Mouse (Mus musculus) brain, embryonic 18.5 days (tissue): ENCODE data around the gene Nudt8.
"Not testable (repeated sequence)": the region's sequence is repeated elsewhere in the genome, so short reads cannot be mapped to it uniquely, and the experiment has no call there.

Source experiments
- DNase-seq: peaks from one replicate; pipeline ENCODE4 v3.0.0-alpha.2; 2012; ENCODE audit warnings: low read depth, low spot score

The Nudt8 gene

DNA sequence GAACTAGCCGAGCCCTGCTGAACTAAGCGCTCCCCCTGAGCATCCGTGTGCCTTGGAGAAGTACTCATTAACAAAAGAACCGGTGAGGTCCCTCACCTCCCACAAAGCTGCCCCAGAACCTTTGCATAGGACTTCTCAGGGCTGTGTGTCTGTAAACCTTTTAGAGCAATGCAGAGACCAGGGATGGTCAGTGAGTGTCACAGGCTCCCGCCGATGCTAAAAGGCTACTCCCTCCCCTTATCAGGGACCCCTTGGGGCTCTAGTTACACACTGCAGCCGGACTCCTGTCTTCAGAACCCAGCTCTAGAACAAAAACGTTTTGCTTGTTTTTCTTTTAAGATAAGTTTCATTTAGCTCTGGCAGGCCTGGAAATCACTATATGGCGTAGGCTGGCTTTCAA, 12.7 kb downstream of the Nudt8 start:
- no peak for DNase-seq

DNA sequence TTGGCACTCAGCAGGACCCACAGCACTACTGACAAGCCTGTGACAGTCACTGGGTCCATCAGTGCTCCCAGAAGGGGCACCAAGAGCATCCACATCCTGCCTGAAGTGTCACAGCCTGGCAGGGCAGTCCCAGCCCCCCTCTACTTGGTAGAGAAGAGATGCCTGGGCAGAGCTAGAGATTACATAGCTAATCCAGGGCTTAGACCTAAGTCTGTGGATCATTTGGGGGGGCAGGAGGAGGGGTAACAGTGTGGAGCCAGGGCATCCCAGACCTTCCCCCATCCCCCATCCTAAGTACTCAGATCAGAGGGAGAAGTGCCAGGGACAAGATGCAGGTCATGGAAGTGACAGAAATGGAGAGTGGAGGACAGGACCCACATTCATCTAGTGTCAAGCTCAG, 14.4 kb downstream of the Nudt8 start:
- DNase-seq, result no peak

DNA sequence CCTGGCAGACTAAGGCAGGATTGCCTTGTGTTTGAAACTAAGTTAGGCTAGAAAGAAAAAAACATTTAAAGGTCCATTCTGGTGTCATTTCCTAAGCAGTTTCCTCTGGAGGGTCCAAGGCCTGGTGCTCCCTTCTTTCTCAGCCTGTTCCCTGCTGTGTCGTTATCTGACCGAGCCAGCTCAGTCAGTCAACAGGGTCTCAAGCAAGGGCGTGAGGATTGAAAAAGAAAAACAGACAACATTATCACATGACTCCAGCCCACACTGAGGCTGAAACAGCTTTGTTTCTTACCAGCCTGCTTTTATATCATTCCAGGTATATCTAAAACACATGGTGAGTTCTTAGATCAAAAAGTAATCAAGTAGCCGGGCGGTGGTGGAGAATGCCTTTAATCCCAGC, 15.3 kb downstream of the Nudt8 start:
- no peak for DNase-seq

DNA sequence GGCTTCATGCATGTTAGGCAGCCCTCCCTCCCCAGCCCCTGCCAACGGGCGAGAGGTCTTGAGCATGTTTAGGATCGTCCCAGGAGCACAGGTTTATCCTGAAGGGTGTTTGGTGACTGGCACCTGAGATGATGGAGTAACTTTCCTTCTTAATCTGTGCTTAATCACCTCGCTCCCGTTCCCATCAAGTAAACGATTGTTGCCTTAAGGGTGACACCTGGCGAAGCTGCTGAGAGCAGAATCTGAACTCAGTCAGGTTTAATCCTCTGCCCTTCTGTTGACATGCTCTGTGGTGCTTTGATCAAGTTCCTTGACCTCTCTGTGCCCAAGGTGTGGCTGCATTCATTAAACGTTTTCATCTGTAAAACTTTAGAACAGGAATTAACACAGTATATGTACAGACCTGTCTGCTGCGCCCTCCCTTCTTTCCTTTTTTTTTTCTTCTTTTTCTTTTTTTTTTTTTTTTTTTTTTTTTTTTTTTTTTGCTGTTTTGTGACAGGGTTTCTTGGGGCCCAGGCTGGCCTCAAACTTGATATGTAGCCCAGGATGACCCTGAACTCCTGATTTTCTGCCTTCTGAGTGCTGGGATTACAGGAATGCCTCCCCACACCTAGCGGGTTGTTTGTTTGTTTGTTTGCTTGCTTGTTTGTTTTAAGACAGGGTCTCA, 17.7 kb downstream of the Nudt8 start:
- no peak for DNase-seq

DNA sequence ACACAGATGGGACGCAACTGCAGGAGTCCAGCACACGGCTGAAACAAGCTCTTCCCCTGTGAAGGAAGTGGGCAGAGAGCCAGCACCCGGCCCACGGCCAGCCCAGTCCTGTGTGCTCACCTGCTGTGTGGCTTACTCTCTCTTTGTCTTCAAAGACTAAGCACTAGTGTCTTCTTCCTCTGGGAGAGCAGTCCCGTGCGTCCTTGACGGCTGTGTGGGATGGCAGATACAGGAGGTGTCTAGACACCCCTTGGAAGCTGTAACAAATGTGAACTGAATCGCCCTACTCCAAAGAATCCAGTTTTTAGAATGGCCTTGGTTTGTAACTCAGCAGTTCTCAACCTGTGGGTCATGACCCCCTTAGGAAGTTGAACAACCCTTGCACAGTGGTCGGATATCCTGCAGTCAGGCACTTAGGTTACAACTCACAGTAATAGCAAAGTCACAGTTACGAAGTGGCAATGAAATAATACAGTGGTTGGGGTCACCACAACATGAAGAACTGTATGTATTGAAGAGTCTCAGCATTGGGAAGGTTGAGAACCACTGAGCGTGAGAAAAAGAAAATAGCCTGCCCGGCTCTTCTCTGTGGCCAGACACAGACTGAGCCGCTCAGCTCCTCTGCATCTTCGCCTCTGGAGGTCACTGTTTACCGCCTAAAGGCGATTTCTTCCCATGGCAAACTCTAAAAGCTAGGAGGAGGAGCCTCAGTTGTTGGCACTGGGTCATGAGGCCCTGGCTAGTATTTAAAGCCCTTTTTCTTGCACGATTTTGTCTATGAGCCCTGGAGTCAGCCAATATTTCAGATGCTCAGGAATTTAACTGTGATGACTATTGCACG, 18.6 kb downstream of the Nudt8 start:
- peak; percentile 46 for DNase-seq

DNA sequence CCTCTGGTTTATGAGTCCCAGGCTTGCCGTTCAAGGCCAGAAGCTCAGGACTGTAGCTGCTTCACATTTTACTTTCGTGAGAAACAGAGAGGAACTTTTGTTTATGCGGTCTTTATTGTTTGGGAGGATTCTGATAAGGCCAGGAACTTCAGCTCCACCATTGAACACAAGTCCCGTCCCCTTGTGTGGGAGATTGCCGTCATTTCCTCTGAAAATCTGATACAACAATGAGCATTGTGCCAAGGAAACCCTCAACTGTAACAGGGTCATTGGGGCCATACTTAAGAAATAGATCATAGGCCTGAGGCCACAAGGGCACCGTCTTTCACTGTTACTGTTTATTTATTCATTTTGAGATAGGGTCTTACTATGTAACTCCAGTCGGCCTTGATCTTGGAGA, 22.8 kb downstream of the Nudt8 start:
- no peak for DNase-seq

DNA sequence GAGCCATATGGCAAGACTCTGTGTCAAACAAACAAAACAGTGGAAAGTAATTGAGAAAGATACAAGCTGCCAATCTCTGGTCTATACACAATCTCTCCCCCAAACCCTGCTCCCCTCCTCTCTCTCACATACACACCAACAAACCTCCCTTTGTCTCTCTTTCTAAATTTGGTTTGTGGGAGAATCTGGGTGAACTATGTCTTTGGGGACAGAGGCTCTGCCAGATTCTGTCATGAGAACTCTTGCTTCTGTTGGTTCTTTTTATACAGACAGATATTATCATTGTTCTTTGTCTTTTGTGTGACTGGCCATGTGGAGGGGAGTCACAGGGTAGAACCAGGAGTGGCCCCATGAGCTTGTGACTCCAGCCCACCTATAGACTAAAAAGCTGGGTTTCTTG, 27.2 kb downstream of the Nudt8 start:
- no peak for DNase-seq

DNA sequence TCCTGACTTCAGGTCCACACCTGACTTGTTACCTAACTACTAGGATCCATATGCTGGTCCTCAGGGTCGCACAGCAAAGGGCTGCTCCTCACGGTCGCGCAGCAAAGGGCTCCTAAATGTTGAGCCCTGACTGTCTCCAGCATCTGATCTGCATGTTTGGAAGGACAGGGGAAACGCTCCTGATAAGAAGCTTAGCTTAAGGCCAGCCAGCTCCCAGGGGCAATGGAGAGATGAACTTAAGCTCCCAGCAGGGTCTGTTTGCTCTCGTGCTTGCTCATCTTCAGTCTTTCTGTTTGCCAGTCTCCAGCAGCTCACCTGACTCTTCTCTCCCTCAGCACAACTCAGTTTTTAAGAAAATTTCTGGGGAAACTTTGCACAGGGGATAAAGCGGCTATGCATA, 32.3 kb downstream of the Nudt8 start:
- no peak for DNase-seq

DNA sequence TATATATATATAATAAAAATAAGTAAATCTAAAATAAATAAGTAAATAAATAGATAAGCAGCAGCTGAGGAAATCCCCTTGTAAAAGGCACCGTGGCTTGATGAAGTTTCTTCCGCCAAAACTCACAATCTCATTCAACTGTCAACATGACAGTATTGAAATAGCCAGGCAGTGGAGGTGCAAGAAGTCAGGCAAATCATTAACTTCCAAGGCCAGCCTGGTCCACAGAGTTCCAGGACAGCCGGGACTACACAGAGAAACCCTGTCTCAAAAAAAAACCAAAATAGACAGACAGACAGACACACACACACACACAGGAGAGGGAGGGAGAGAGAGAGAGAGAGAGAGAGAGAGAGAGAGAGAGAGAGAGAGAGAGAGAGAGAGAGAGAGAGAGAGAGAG, 32.9 kb downstream of the Nudt8 start:
- DNase-seq, result no peak

DNA sequence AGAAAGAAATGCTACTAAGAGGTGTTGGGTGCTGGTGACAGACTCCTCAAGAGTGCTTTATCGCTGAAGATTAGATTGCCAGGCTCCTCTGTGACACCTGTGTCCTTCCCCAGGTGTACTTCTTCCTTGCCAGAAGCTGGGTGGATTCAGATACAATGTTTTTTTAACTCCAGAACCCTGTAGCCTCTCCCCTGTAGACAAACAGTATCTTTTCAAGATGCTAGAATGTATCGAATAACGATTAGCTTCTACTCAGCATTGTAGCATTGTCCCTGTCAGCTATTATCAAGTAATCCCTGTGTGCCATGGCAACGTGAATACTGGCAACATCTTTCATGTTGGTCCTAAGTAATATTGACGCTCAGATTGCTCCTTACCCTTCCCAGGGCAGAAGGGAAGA, 33.4 kb downstream of the Nudt8 start:
- DNase-seq, result no peak

DNA sequence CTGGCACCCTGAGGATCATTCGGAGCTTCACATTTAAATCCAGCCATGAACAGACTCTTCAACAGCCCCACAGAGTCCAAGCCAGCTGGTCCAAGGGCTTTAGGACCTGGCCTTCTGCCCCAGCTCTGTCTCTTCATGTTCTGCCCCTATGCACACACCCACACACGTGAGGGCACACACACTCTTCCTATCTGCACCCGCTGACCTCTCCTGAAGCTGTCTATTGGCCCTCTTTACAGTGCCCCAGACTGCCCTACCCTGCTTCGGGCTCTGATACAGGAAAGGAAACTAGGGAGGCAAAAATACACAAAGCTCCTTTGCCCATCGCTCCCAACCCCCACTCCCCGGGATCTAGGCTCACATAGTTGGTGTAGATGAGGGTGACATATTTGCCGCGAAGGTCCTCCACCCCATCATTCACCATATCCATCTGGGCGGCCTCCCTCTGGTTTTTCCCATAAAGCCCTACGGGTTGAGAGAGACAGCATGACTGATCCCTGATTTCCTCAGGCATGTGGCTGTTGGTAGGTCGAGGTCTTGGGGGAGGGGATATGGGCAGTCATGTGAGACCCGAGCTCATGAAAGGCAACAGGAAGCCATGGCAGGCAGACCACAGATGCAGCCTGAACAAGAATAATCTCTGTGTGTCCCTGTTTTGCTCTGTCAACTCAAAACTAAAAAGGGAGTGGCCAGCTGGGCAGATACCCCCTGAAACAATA, 36.1 kb downstream of the Nudt8 start:
- DNase-seq, result no peak

DNA sequence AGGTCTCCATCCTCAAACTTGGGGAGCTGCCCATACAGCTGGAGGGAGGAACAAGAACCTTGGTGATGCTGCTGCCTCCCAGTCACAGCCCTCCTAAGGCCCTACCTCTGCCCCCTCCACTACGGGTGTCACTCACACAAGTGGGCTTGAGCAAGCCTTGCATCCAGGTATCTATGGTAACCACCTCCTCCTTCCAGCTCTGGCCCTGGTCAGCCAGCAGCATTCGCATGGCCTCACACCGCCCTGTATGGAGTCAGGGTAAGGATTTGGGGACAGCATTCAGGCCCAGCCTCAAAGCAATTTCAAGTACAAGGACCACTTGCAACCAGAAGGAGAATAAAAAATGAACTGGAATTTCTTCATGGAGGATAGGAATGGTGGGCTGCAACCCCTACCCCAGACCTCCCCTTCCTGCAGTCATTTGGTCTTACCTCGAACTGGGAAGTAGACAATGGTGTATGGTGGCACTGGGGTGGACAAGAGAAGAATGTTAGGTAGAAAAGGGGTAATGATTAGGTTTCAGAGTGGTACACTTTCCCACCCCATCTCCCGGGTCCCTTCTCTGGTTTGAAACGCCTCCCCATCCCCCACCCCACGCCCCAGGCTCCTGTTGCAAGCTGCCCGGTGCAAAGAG, 36.9 kb downstream of the Nudt8 start:
- not testable (repeated sequence) for DNase-seq

DNA sequence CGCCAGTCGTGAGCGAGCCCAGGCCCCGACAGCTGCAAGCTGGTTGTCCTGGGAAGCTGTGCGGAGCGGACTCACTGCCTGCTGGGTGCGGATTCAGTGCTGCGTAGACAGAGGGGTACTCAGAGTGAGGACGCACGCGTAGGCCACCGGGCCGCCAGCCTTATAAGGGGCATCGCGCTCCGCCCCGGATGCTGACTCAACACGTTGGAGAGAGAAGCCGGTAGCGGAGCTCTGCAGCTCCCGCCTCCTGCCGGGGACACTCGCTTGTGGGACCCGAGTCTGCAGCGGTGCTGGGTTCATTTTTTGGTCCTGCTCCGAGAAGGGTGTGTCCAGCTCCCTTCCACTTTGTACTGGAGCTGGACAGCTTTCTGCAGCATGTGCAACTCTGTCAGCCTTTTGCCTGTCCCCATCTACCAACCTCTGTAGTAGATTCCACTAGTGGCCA, 37.4 kb downstream of the Nudt8 start, which contains the start of gene Gstp1:
Gstp1 (minus strand) TSS at position 198 of the 445 bp plus-strand sequence.
- peak; percentile 59 for DNase-seq

DNA sequence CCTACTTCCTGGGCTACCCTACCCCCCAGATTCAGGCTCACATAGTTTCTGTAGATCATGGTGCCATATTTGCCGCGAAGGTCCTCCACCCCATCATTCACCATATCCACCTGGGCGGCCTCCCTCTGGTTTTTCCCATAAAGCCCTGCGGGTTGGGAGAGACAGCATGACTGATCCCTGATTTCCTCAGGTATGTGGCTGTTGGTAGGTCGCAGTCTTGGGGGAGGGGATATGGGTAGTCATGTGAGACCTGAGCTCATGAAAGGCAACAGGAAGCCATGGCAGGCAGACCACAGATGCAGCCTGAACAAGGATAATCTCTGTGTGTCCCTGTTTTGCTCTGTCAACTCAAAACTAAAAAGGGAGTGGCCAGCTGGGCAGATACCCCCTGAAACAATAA, 40.6 kb downstream of the Nudt8 start:
- not testable (repeated sequence) for DNase-seq

DNA sequence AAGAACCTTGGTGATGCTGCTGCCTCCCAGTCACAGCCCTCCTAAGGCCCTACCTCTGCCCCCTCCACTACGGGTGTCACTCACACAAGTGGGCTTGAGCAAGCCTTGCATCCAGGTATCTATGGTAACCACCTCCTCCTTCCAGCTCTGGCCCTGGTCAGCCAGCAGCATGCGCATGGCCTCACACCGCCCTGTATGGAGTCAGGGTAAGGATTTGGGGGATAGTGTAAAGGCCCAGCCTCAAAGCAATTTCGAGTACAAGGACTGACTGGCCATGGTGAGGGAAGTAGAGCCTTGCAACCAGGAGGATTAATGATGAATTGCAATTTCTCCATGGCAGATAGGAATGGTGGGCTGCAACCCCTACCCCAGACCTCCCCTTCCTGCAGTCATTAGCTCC, 41.1 kb downstream of the Nudt8 start:
- DNase-seq, result not testable (repeated sequence)

DNA sequence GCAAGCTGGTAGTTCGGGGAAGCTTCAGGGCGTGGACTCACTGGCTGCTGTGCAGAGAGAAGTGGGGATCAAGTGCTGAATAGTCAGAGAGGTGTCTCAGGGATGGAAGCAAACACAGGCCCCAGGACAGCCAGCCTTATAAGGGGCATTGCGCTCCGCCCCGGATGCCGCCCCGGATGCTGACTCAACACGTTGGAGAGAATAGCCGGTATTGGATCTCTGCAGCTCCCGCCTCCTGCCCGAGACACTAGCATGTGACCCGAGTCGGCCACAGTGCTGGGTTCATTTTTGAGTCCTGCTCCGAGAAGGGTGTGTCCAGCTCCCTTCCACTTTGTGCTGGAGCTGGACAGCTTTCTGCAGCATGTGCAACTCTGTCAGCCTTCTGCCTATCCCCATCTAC, 41.7 kb downstream of the Nudt8 start:
- no peak for DNase-seq

DNA sequence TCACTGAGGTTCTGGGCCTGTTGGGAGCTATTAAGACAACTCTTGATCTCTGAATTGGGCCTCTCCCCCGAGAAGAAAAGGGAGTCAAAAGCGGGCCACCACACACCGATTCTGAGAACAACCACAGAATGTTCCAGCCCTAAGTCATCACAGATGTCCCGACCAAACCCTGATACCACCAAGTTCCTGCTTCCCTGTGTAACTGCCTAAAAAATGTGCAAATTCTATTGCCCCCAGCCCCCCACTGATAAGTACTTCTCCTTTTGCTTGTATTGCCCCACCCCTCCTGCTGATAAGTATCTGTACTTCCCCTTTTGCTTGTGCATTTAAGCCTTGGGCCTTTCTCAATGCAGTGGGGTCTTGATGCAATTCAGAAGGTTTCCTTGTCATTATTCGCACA, 43.7 kb downstream of the Nudt8 start:
- not testable (repeated sequence) for DNase-seq

DNA sequence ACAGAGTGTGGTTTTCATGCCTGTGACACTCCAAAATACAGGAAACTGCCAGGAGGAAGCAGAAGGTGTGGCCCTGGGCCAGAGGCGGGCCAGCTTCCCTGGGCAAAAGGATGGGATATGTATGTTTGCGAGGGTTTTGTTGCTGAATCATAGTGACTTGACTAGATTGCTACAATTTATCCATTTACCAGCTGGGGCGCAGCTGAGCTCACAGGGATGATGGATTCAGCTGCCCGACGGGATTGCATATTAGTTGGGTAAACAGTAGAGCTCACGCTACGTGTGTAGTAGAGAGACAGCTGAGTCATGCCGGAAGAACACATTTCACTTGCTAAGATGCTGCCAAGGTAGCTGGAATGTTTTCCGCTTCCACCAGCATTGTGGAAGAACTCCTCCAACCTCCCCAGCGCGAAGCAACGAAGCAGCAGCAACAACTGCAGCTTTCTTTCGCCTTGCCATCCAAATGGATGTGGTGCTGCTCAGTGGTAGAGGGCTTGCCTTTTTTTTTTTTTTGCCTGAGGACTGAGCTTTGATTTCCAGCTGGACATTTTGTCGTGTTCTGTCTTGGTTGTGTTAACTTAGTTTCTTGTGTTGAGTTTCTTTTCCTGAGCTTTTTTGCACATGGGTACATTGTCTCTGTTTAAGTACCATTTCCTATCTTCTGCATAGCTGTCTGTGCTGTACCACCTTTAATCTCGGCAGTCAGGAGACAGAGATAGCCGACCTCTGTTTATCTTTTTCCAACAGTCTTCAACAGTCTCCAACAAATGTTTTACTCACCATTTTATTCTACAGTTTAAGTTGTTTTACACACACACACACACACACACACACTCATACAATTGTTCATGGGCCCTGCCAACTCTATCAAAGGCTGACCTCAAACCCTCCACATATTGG, 45.8 kb downstream of the Nudt8 start, which contains the start of gene Gstp2:
Gstp2 (minus strand) TSS at position 58 of the 900 bp plus-strand sequence.
- no peak for DNase-seq

DNA sequence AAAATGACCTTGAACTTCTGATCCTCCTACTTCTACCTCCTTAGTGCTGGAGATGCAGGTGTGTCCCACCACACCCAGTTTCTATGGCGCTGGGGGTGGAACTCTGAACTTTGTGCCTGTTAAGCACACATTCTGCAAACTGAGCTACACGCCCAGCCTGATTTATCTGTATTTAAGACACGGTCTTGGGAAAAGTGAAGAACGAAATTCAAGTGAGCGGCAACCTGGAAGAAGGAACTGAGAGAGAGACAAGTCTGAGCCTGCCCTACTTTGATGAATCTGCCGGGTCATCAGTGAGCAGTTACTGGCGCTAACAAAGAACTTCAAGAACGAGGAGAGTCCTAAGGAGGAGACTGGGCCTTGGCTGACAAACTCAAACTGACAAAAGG, 46.5 kb downstream of the Nudt8 start:
- no peak for DNase-seq

DNA sequence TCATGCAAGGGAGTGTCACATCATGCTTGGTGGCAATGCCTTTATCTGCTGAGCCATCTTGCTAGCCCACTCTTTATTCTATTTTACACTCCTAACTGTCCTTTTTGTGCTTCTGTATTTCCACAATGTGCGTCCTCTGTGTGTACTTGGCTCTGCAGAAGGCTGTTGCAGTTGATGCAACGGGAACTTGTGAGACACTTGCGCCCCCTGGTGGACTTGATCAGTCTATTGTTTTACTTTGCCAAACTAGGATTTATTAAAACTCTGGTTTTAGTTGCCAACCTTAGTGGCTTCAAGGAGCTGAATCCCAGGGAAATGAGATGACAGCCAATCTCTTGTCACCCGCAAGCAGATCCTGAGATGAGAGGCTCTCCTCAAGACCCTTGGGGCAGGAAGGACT, 47.5 kb downstream of the Nudt8 start:
- DNase-seq, result no peak

DNA sequence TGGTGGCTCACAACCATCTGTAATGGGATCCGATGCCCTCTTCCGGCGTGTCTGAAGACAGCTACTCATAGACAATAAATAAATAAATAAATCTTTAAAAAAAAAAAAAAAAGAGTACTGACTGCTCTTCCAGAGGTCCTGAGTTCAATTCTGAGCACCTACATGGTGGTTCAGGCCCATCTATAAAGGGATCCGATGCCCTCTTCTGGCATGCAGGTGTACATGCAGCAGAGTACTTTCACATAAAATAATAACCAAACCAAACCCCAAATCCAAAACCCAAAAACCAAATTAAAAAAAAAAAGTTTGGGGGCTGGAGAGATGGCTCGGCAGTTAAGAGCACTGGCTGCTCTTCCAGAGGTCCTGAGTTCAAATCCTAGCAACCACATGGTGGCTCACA, 48.7 kb downstream of the Nudt8 start:
- DNase-seq, result not testable (repeated sequence)
